Mouse (Mus musculus) adrenal gland, adult (tissue): ENCODE data around the gene Sucla2.

ENCODE experiments used
- DNase-seq, 2 experiments: peaks; one replicate each; pipeline ENCODE4 v3.0.0; 2022 to 2023; ENCODE audit warnings: low spot score in 1 of 2; ENCODE audit not compliant: inconsistent age in 2 of 2

The Sucla2 gene

DNA sequence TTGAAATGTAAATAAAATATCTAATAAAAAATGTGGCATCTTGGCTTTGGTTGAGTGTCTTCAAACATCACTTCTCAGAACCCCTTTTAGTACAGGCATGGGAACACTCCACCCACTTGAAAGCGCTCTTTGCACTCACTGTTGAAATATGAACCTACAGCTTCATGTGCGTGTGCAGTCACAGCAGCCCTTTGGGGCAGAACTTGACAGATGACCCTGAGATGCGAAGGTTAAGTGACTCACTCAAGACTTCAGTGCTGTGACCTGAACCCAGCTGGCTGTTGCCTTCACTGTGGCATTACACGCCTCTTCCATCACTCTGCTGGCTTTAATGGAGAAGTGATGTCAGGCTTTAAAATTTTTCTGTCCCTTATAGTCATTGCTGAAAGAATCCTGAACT, 82.6 kb downstream of the Sucla2 start:
- DNase-seq = peak; percentile 75 to 86

DNA sequence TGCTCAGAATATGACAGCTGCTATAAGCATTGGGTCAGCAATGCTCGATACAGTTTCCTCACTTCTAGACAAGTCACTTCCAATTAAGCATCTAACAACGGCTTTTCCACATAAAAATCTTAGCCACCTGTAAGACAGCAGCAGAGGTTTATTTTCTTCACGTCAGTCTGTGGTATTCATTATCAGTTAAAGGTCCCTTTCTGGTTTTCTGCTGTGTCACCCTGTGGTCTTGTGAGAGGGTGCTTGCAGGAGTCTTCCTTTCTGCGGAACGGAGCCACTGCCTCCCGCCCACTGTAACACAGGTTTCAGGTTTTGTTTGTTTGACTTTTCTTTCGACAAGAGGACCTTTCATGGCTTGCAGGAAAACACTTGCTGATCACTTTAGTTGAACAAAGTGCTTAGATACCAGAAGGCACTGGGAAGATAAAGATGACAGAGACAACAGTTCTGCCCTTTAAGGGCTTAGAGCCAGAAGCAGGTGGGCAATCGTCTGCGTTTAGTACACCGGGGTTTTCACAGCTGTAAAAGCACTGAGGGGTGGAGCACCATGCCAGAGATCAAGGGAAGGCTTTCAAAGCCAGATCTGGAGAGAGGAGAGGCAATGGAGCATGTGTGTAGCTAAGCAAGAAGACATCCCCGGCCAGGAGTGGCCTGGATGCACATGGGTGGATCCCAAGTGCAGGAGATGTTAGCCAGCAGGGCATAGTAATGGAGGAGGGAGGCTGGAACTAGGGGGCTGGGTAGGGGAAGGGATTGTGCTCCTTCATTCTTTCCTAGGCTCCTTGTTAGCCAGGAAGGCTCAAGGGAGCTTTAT, 83.8 kb downstream of the Sucla2 start:
- no peak for DNase-seq

DNA sequence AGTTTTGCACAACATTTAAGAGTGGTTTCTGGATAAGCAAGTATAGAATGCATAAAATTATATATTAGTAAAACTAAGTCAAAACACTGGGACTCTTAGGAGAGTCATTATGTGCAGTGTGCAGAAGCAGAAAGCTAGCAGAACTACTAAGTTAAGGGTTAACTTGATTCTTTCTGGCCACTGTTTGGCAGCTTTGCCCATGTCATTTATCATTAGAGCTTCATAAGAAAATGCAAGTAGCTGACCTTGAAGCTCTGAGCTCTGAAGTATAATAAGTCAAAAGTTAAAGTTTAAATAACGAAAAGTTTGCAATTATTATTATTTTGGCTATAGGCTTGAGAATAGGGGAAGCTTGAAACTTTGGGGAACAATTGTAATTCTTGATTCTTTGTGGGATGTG, 89.8 kb downstream of the Sucla2 start:
- DNase-seq = peak in 1 of 2 experiments; percentile 71

DNA sequence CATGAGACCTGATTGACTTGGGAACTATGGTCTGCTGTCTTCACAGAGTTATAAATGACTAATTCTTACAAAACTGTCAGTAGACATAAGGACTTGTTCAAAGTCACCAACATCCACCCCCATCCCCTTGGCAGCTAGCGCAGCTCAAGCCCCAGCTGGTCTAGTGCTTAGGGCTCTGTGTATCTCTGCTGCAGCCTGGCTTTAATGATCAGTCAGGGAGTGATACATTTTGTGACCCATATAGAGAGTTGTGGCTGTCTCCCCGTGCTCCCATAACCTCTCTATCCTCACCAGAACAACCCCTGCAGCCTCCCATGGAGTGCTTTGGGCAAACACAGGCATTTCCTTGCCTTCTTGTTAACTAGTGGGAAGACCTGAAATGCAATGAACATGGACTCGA, 95.8 kb downstream of the Sucla2 start:
- no peak for DNase-seq

DNA sequence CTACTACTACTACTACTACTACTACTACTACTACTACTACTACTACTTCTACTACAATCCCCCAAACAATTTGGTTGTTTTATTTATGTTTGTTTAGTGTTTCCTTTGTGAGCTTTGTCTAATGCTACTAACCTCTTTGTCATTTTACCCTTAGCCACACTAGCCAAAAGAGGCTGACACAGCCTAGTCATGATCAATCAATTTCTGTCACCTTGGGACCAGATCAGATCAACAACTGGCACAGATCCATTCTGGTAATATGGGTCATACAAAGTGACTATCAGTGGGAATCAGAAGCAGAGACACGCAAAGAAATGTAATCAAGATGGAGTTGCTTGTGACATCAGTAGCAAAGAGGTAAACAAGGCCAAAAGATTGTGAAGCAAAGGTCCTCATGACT, 97.9 kb downstream of the Sucla2 start:
- DNase-seq = no peak

DNA sequence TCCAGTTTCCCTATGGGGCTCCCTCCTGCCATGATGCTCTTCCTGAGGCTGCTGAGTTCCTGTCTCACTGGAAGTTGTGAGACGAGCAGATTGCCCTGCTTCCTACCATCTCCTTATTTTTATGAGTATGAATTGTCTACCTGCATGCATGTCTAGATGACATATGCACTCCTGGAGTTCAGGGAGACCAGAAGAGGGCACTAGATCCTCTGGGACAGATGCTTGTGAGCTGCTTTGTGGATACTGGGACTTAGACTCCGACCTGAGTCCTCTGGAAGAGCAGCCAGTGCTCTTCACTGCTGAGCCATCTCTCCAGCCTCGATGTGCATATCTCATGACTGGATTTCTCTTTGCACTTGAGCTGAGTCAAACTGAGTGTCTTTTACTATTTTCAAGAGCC, 100.3 kb downstream of the Sucla2 start:
- DNase-seq = peak in 1 of 2 experiments; percentile 2

DNA sequence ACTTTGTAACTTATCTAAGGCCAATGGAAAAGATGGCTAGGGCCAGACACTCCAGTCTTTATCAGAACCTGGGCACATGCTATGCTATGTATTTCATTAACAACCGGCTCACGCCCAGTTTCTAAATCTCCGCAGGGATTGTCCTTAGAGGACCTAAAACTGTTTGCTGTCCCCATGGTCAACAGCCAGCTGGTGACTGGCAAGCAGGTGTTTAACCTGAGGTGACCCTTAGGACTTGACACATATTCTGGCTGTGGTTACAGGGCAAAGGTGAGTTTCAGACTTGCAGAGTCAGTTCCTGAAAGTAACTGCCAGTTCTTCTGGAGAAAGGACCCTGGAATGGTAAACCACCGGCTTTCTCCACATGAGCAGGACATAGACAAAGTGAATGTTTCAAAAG, 106.4 kb downstream of the Sucla2 start:
- DNase-seq = peak in 1 of 2 experiments; percentile 41

DNA sequence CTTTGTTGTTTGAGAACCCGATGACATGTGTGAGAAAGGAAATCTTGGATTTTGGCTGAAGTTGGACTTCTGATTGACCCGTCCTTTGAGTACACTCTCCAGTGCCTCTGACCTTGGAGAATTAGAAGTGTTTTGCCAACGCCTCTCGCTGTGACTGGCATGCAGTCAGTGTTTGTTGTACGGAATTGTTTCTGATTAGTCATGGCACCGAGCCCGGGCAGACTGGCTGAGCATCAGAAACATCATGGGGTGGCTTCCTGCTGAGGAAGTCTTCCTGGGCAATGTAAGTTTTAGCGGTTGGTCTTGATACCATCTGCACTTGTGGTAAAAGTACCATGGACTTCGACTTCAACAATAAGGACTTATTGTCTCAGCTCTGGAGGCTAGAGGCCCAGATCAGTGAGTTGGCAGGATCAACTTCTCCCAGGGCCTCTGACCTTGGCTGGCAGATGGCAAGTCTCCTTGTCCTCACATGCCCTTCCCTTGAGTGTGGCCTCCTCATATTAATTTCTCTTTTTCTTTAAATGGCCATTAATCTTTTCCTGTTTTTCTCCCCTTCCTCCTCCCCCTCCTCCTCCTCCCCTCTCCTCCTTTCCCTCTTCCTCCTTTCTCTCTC, 107.6 kb downstream of the Sucla2 start:
- peak; percentile 38 to 76 for DNase-seq

DNA sequence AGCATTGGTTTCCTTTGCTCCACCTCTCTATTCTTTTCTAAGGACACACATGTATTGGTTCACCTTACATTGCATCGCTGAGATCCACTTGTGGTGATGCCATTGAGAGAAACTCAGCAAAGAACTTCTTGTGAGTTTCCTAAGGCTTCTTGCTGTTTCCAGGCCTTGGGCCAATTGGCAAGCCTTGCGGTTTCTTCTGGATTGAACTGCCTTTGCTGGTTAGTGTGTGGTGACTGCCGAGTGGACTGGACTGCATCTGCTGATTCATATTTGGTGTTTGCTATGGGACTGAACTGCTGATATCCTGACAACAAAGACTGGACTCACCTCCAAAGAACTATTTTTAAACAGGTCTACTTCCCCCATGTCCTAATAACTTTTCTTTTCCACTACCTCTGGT, 109.2 kb downstream of the Sucla2 start:
- DNase-seq = no peak

DNA sequence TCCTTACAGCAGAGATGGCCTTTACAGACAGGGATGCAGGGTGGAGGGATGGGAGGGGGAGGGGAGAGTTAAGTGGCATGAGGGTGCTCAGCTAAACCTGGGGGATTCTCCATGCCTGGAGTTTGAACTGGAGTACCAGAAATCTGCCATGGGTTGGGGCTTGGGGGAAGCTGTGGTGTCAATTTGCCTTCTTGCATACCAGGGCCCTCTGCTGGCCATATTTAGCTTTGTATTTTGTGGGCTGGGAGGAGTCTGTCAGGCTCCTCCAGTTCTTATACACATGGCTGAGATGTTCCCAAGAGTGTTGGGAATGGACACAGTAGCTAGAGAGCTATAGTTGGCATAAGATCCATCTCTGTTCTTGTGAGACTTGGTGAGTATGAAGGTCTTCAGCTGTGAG, 112.3 kb downstream of the Sucla2 start:
- peak; percentile 36 to 77 for DNase-seq
